ENCODE assay signal across 8 mouse cellular contexts in genomic region chr1:79822806-79823525, GRCm38 (mm10). TPM values are rescaled to one million over a fixed set of nuclear protein-coding genes. Genes with fewer than 3 reads are reported as not detected.
DNase-seq lines count a peak whose midpoint lies in the region; TF ChIP-seq lines count a peak whose summit lies in the region.

No protein-coding gene starts in this region.

- no peak overlapping the region for H3K4me3 ChIP-seq in kidney, adult 2 months (ENCODE audit: insufficient read depth, low read depth, low read length)

- H3K27ac ChIP-seq in kidney, adult 2 months (ENCODE audit: insufficient read depth, low read depth, low read length), result no peak overlapping the region

- H3K4me1 ChIP-seq in kidney, adult 2 months (ENCODE audit: control insufficient read depth, insufficient read depth, low read length), result no peaks in the 10 kb centered on the region

- DNase-seq in testis, postnatal 10 days (ENCODE audit: low spot score), result peak; percentile 68
- DNase-seq in testis, postnatal 14 days (ENCODE audit: low spot score), result no peak
- peak; percentile 76 for DNase-seq in fibroblast of lung, adult 2 months (ENCODE audit: low read depth)
- peak; percentile 71 for DNase-seq in kidney, adult 2 months
- peak; percentile 79 for DNase-seq in lung, postnatal 10 days
- peak; percentile 25 for DNase-seq in urinary bladder, postnatal 25 days (ENCODE audit: low spot score)
- no peak for DNase-seq in spleen, adult 18-20 months
- no peak for DNase-seq in thymus, postnatal 36 days

- no peak for TF ChIP-seq CTCF in kidney, adult 2 months (conservative IDR thresholded peaks at IDR 0.05; ENCODE audit: insufficient read depth, insufficient read length, low read depth, low read length)

- TF ChIP-seq POLR2A in kidney, adult 2 months (IDR thresholded peaks at IDR 0.05; ENCODE audit: low read depth, low read length), result no peak

- H3K36me3 ChIP-seq in kidney, adult 2 months (ENCODE audit: control insufficient read depth, insufficient read depth, low read length), result no peaks in the 10 kb centered on the region

- H3K27me3 ChIP-seq in kidney, adult 2 months (replicated peaks; ENCODE audit: control insufficient read depth, insufficient read depth, low read length), result no peaks in the 10 kb centered on the region

- WGBS in kidney, adult 2 months, result 31% methylated on average over 13 of the region's 13 CpGs

RNA-seq across cellular contexts. Expression of gene Serpine2, which starts 38.0 kb away (rescaled TPM):
- polyA plus RNA-seq in kidney, adult 2 months (2012; rRNA removed), result 27.2 and 30.6 TPM in 2 replicates

RNA-seq across cellular contexts. Expression of gene Wdfy1, which starts 47.0 kb away (rescaled TPM):
- polyA plus RNA-seq in kidney, adult 2 months (2012; rRNA removed), result 46.4 and 46.9 TPM in 2 replicates

RNA-seq across cellular contexts. Expression of gene Mrpl44, which starts 47.1 kb away (rescaled TPM):
- polyA plus RNA-seq in kidney, adult 2 months (2012; rRNA removed), result 16.0 and 21.4 TPM in 2 replicates

Comparison
In these comparisons a context has a peak if more than half of its experiments do, and no peak if none do; other contexts are left out.
1. DNase-seq: peak in testis, postnatal 10 days (single experiment), fibroblast of lung, adult 2 months (single experiment), kidney, adult 2 months (single experiment), lung, postnatal 10 days (single experiment) and urinary bladder, postnatal 25 days (single experiment); none in testis, postnatal 14 days (single experiment), spleen, adult 18-20 months (0 of 2) and thymus, postnatal 36 days (0 of 2).